Mouse (Mus musculus) stomach, postnatal 0 days (tissue): ENCODE measurements around the gene Smarcb1.

Source experiments
- CTCF ChIP-seq: IDR thresholded peaks from 2 replicates; pipeline ENCODE4 v1.5.1; 2016; ENCODE audit warnings: antibody characterized with exemption, low read depth, mild to moderate bottlenecking, moderate library complexity
- EP300 ChIP-seq: optimal IDR thresholded peaks from 2 replicates; pipeline ENCODE3; 2016; ENCODE audit warnings: antibody characterized with exemption

DNA sequence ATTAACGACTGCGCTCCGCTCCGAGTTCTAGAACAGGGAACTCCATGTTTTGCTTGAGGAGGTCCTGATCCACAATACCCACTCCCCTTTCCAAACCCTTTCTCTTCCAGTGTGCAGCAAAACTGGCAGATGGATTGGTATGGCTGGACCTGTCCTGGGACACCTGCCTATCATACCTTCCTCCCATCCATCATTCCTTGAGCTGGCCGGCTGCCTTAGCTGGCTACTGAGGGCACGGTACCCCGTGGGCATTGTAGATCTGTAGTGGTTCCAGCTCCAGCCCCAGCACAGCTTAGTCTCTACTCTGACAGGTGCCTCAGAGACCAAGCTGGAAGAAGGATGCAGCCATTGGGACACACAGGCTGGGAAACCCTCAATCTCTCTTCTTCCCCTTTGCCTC lies 9.9 kb upstream of the Smarcb1 start:
- TF ChIP-seq CTCF (no peak), EP300 (no peak)
